Mouse (Mus musculus): Measurements from ENCODE around the gene Nav2.
A peak's percentile ranks its signal among the peaks of the same experiment; 100 is the strongest.

Gene Nav2

GRCm38 (mm10) chr7:49250581-49251307 is 342.2 kb downstream of the Nav2 start:
- no peak for DNase-seq (ENCODE audit: low read depth)

- peak; percentile 39 for DNase-seq (ENCODE audit: low read depth)
These were observed 342.8 kb downstream of the Nav2 start for GRCm38 (mm10) chr7:49251308-49251638.

- DNase-seq (ENCODE audit: low read depth) = no peak
These were observed 343.9 kb downstream of the Nav2 start for GRCm38 (mm10) chr7:49252444-49252843.

- no peak for DNase-seq (ENCODE audit: low read depth)
These were observed 344.4 kb downstream of the Nav2 start for GRCm38 (mm10) chr7:49252902-49253301.

GRCm38 (mm10) chr7:49255053-49255452 is 346.5 kb downstream of the Nav2 start:
- DNase-seq (ENCODE audit: low read depth) = no peak

- DNase-seq (ENCODE audit: low read depth) = no peak
These were observed 348.9 kb downstream of the Nav2 start for GRCm38 (mm10) chr7:49257234-49257906.

GRCm38 (mm10) chr7:49258088-49258487 is 349.6 kb downstream of the Nav2 start:
- no peak for DNase-seq (ENCODE audit: low read depth)

- no peak for DNase-seq (ENCODE audit: low read depth)
These were observed 353.5 kb downstream of the Nav2 start for GRCm38 (mm10) chr7:49261941-49262511.

- no peak for DNase-seq (ENCODE audit: low read depth)
These were observed 357.9 kb downstream of the Nav2 start for GRCm38 (mm10) chr7:49266422-49266821.

- DNase-seq (ENCODE audit: low read depth) = no peak
These were observed 359.3 kb downstream of the Nav2 start for GRCm38 (mm10) chr7:49267621-49268325.

GRCm38 (mm10) chr7:49268401-49268921 is 359.9 kb downstream of the Nav2 start:
- no peak for DNase-seq (ENCODE audit: low read depth)

- no peak for DNase-seq (ENCODE audit: low read depth)
These were observed 362.3 kb downstream of the Nav2 start for GRCm38 (mm10) chr7:49270855-49271254.

GRCm38 (mm10) chr7:49272445-49273439 is 364.2 kb downstream of the Nav2 start:
- DNase-seq (ENCODE audit: low read depth) = peak; percentile 61

- DNase-seq (ENCODE audit: low read depth) = no peak
These were observed 365.6 kb downstream of the Nav2 start for GRCm38 (mm10) chr7:49273907-49274656.

GRCm38 (mm10) chr7:49274676-49275075 is 366.2 kb downstream of the Nav2 start:
- no peak for DNase-seq (ENCODE audit: low read depth)

GRCm38 (mm10) chr7:49276163-49276562 is 367.6 kb downstream of the Nav2 start:
- no peak for DNase-seq (ENCODE audit: low read depth)

- no peak for DNase-seq (ENCODE audit: low read depth)
These were observed 369.2 kb downstream of the Nav2 start for GRCm38 (mm10) chr7:49277685-49278084.

GRCm38 (mm10) chr7:49278531-49278930 is 370.0 kb downstream of the Nav2 start:
- no peak for DNase-seq (ENCODE audit: low read depth)

- no peak for DNase-seq (ENCODE audit: low read depth)
These were observed 371.9 kb downstream of the Nav2 start for GRCm38 (mm10) chr7:49280427-49280826.

GRCm38 (mm10) chr7:49282446-49282845 is 373.9 kb downstream of the Nav2 start:
- DNase-seq (ENCODE audit: low read depth) = no peak
